Mouse (Mus musculus): ENCODE data around the gene Mrpl14. TPM values are rescaled to one million over a fixed set of nuclear protein-coding genes. Genes with fewer than 3 reads are reported as not detected.

The Mrpl14 gene
- total and polyA plus RNA-seq, 3 experiments: 17.3 to 237 (median 36.2) TPM

DNA sequence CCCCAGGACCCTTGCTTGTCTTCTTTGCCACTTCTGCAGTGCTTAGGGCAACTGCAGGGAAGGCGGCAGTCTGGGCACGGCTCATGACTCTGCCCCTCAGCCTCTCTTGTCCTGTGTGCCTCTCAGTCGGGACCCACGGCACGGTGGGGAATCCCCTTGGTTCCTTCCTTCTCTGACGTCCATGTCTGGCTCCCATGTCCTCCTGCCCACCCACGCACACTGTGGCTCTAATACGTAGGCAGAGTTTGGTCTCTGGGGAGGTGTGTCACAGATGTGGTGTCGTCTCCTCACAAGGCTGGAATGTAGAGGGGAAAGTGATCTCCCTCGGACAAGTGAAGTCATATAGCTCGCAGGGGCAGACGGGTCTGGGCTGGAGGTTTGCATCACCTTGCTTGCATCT, 60.6 kb downstream of the Mrpl14 start:
- ATAC-seq (ENCODE audit: extremely low read depth, insufficient number of reproducible peaks, low FRiP score, poor library complexity, severe bottlenecking): no peak
- peak overlapping the region; percentile 14; the same call in 1 of the 2 replicates for H3K4me3 ChIP-seq (ENCODE audit: low read depth, low read length)

DNA sequence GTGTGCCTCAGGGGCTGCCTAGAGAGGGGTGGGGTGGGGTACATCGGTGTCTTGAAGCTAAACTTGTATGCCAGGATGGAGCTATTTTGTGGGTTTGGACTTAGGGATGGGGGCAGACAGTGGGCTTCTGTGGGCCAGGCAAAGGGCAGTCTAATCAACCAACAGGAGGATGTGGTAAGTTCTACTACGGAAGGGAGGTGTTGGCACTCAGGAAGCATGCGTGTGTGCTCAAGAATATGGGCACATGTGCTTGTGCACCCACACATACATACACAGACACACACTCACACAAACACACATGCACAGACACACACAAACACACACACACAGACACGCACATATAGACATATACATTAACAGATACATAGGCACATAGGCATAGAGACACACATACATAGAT, 61.2 kb downstream of the Mrpl14 start:
- no peak overlapping the region for H3K4me3 ChIP-seq (ENCODE audit: low read depth, low read length)
- ATAC-seq (ENCODE audit: extremely low read depth, insufficient number of reproducible peaks, low FRiP score, poor library complexity, severe bottlenecking) (no peak), DNase-seq (ENCODE audit: low spot score) (no peak)
- TF ChIP-seq CTCF (IDR thresholded peaks at IDR 0.05; ENCODE audit: low read depth, low read length) (no peak), TAL1 (conservative IDR thresholded peaks at IDR 0.05; ENCODE audit: low read depth, low read length) (no peak), GATA2 (IDR thresholded peaks at IDR 0.05; ENCODE audit: borderline replicate concordance, low read depth, low read length) (no peak), GATA1 (IDR thresholded peaks at IDR 0.05; ENCODE audit: borderline replicate concordance, low read length) (no peak), POLR2AphosphoS5 (IDR thresholded peaks at IDR 0.05; ENCODE audit: insufficient replicate concordance, low read depth, low read length) (no peak)
- H3K27me3 ChIP-seq (ENCODE audit: insufficient read depth, low read length): peaks cover 8% of the 10 kb centered on the region; the same call in 1 of the 2 replicates
- peaks cover 27% of the 10 kb centered on the region for H3K36me3 ChIP-seq (replicated peaks)
- no peaks in the 10 kb centered on the region for H3K9me3 ChIP-seq (replicated peaks)
- H3K4me1 ChIP-seq (ENCODE audit: insufficient read depth, low read depth, low read length): peaks cover 85% of the 10 kb centered on the region

More for the DNA sequence above, 60.6 kb downstream of the Mrpl14 start:
- Histone ChIP-seq H3K36me3 (replicated peaks) (peaks cover 27% of the 10 kb centered on the region), H3K9me3 (replicated peaks) (no peaks in the 10 kb centered on the region), H3K27me3 (ENCODE audit: insufficient read depth, low read length) (peaks cover 4% of the 10 kb centered on the region; the same call in 1 of the 2 replicates), H3K4me1 (ENCODE audit: insufficient read depth, low read depth, low read length) (peaks cover 85% of the 10 kb centered on the region)
- DNase-seq (ENCODE audit: low spot score): no peak
- TF ChIP-seq POLR2AphosphoS5 (IDR thresholded peaks at IDR 0.05; ENCODE audit: insufficient replicate concordance, low read depth, low read length) (no peak), GATA2 (IDR thresholded peaks at IDR 0.05; ENCODE audit: borderline replicate concordance, low read depth, low read length) (no peak), CTCF (IDR thresholded peaks at IDR 0.05; ENCODE audit: low read depth, low read length) (no peak), GATA1 (IDR thresholded peaks at IDR 0.05; ENCODE audit: borderline replicate concordance, low read length) (no peak), TAL1 (conservative IDR thresholded peaks at IDR 0.05; ENCODE audit: low read depth, low read length) (no peak)

Other genes starting within 250 kb of the Mrpl14 start
- not detected in 2 replicates for gene Spats1, start 210.9 kb upstream of the Mrpl14 start, total RNA-seq (2014; fragmentation: Nextera tagmentation)
- 0.11 and 0.17 TPM in 2 replicates for gene Spats1, start 210.9 kb upstream of the Mrpl14 start, total RNA-seq (2017)
- gene Spats1, start 210.9 kb upstream of the Mrpl14 start, polyA plus RNA-seq (2012): not detected in 2 replicates
- 6.8 and 17.1 TPM in 2 replicates for gene Aars2, start 179.5 kb upstream of the Mrpl14 start, total RNA-seq (2014; fragmentation: Nextera tagmentation)
- 7.8 and 8.7 TPM in 2 replicates for gene Aars2, start 179.5 kb upstream of the Mrpl14 start, total RNA-seq (2017)
- 34.7 and 43.0 TPM in 2 replicates for gene Aars2, start 179.5 kb upstream of the Mrpl14 start, polyA plus RNA-seq (2012)
- not detected in 2 replicates for gene Tcte1, start 162.9 kb upstream of the Mrpl14 start, total RNA-seq (2014; fragmentation: Nextera tagmentation)
- gene Tcte1, start 162.9 kb upstream of the Mrpl14 start, total RNA-seq (2017): 0.12 TPM in 1 of 2 replicates, not detected in the other
- gene Tcte1, start 162.9 kb upstream of the Mrpl14 start, polyA plus RNA-seq (2012): not detected in 2 replicates
- not detected in 2 replicates for gene Tmem151b, start 136.6 kb upstream of the Mrpl14 start, total RNA-seq (2014; fragmentation: Nextera tagmentation)
- gene Tmem151b, start 136.6 kb upstream of the Mrpl14 start, total RNA-seq (2017): under 0.01 TPM in 1 of 2 replicates, not detected in the other
- not detected in 2 replicates for gene Tmem151b, start 136.6 kb upstream of the Mrpl14 start, polyA plus RNA-seq (2012)
- gene Nfkbie, start 130.6 kb upstream of the Mrpl14 start, total RNA-seq (2014; fragmentation: Nextera tagmentation): 5.1 and 5.9 TPM in 2 replicates
- gene Nfkbie, start 130.6 kb upstream of the Mrpl14 start, total RNA-seq (2017): 11.0 and 11.1 TPM in 2 replicates
- 8.6 and 9.2 TPM in 2 replicates for gene Nfkbie, start 130.6 kb upstream of the Mrpl14 start, polyA plus RNA-seq (2012)
- gene Slc35b2, start 122.4 kb upstream of the Mrpl14 start, total RNA-seq (2014; fragmentation: Nextera tagmentation): 46.5 and 60.9 TPM in 2 replicates
- 65.9 and 77.1 TPM in 2 replicates for gene Slc35b2, start 122.4 kb upstream of the Mrpl14 start, total RNA-seq (2017)
- 24.6 and 24.9 TPM in 2 replicates for gene Slc35b2, start 122.4 kb upstream of the Mrpl14 start, polyA plus RNA-seq (2012)
- gene Hsp90ab1, start 113.1 kb upstream of the Mrpl14 start, total RNA-seq (2014; fragmentation: Nextera tagmentation): 1,427 and 1,464 TPM in 2 replicates
- 1,152 and 1,547 TPM in 2 replicates for gene Hsp90ab1, start 113.1 kb upstream of the Mrpl14 start, total RNA-seq (2017)
- gene Hsp90ab1, start 113.1 kb upstream of the Mrpl14 start, polyA plus RNA-seq (2012): 681 and 1,104 TPM in 2 replicates
- gene Slc29a1, start 86.7 kb upstream of the Mrpl14 start, total RNA-seq (2014; fragmentation: Nextera tagmentation): 107 and 116 TPM in 2 replicates
- 93.5 and 118 TPM in 2 replicates for gene Slc29a1, start 86.7 kb upstream of the Mrpl14 start, total RNA-seq (2017)
- gene Slc29a1, start 86.7 kb upstream of the Mrpl14 start, polyA plus RNA-seq (2012): 143 and 207 TPM in 2 replicates
- not detected in 2 replicates for gene Mymx, start 84.2 kb upstream of the Mrpl14 start, total RNA-seq (2014; fragmentation: Nextera tagmentation)
- gene Mymx, start 84.2 kb upstream of the Mrpl14 start, total RNA-seq (2017): not detected in 2 replicates
- gene Mymx, start 84.2 kb upstream of the Mrpl14 start, polyA plus RNA-seq (2012): not detected in 2 replicates
- gene Capn11, start 27.0 kb upstream of the Mrpl14 start, total RNA-seq (2014; fragmentation: Nextera tagmentation): not detected in 2 replicates
- gene Capn11, start 27.0 kb upstream of the Mrpl14 start, total RNA-seq (2017): not detected in 2 replicates
- not detected in 2 replicates for gene Capn11, start 27.0 kb upstream of the Mrpl14 start, polyA plus RNA-seq (2012)
- 22.6 and 25.0 TPM in 2 replicates for gene Tmem63b, start 583 bp downstream of the Mrpl14 start, total RNA-seq (2014; fragmentation: Nextera tagmentation)
- 8.7 and 9.9 TPM in 2 replicates for gene Tmem63b, start 583 bp downstream of the Mrpl14 start, total RNA-seq (2017)
- gene Tmem63b, start 583 bp downstream of the Mrpl14 start, polyA plus RNA-seq (2012): 18.6 and 21.6 TPM in 2 replicates
- gene 1600014C23Rik, start 47.5 kb downstream of the Mrpl14 start, total RNA-seq (2014; fragmentation: Nextera tagmentation): 11.8 TPM in 1 of 2 replicates, not detected in the other
- gene 1600014C23Rik, start 47.5 kb downstream of the Mrpl14 start, total RNA-seq (2017): 3.6 and 4.4 TPM in 2 replicates
- gene 1600014C23Rik, start 47.5 kb downstream of the Mrpl14 start, polyA plus RNA-seq (2012): 2.2 and 2.7 TPM in 2 replicates